Mouse (Mus musculus): ENCODE measurements around the gene A730046J19Rik. TPM values are rescaled to one million over a fixed set of nuclear protein-coding genes. Genes with fewer than 3 reads are reported as not detected.
A peak's percentile ranks its signal among the peaks of the same experiment; 100 is the strongest.

The A730046J19Rik gene
- 5.5 and 5.9 TPM in 2 replicates for polyA plus RNA-seq (2014; fragmentation: Nextera tagmentation; extraction: Ambion mirVana)

- Histone ChIP-seq H3K4me1 (ENCODE audit: control insufficient read depth, insufficient read depth, low read length) (no peaks in the 10 kb centered on the region), H3K27me3 (ENCODE audit: control insufficient read depth, insufficient read depth, low read length) (no peaks in the 10 kb centered on the region), H3K9me3 (ENCODE audit: control insufficient read depth, low read length) (no peaks in the 10 kb centered on the region), H3K4me2 (ENCODE audit: low read depth, low read length) (peak within 1 kb of the TSS; percentile 16; the same call in 1 of the 2 replicates), H3K27ac (ENCODE audit: low read depth, low read length) (no peak within 1 kb of the TSS), H3K4me3 (ENCODE audit: low read depth, low read length) (peak within 1 kb of the TSS; percentile 7; the same call in 1 of the 2 replicates), H3K9ac (replicated peaks; ENCODE audit: low read depth, low read length) (no peak within 1 kb of the TSS), H3K36me3 (ENCODE audit: control insufficient read depth, insufficient read depth, low read length) (no peaks in the 10 kb centered on the region)
- 13% methylated on average over 8 of the region's 8 CpGs for WGBS
- ATAC-seq (ENCODE audit: low read depth): no peak
Observed at GRCm38 (mm10) chrX:144153523-144153922, at the start of gene A730046J19Rik. Gene A730046J19Rik, plus strand, starts transcription at chrX:144153695.

- no peak for ATAC-seq (ENCODE audit: low read depth)
- Histone ChIP-seq H3K4me1 (ENCODE audit: control insufficient read depth, insufficient read depth, low read length) (no peaks in the 10 kb centered on the region), H3K9me3 (ENCODE audit: control insufficient read depth, low read length) (no peaks in the 10 kb centered on the region), H3K4me3 (ENCODE audit: low read depth, low read length) (no peak overlapping the region), H3K9ac (replicated peaks; ENCODE audit: low read depth, low read length) (no peak overlapping the region), H3K36me3 (ENCODE audit: control insufficient read depth, insufficient read depth, low read length) (no peaks in the 10 kb centered on the region), H3K4me2 (ENCODE audit: low read depth, low read length) (no peak overlapping the region), H3K27me3 (ENCODE audit: control insufficient read depth, insufficient read depth, low read length) (no peaks in the 10 kb centered on the region), H3K27ac (ENCODE audit: low read depth, low read length) (no peak overlapping the region)
- 66% methylated on average over 2 of the region's 2 CpGs for WGBS
Observed at GRCm38 (mm10) chrX:144104619-144105416, 48.7 kb upstream of the A730046J19Rik start.

GRCm38 (mm10) chrX:144136281-144136680 is 17.2 kb upstream of the A730046J19Rik start:
- no peaks in the 10 kb centered on the region for H3K27me3 ChIP-seq (ENCODE audit: control insufficient read depth, insufficient read depth, low read length)
- no peak overlapping the region for H3K4me3 ChIP-seq (ENCODE audit: low read depth, low read length)
- no peaks in the 10 kb centered on the region for H3K9me3 ChIP-seq (ENCODE audit: control insufficient read depth, low read length)
- no peak overlapping the region for H3K4me2 ChIP-seq (ENCODE audit: low read depth, low read length)
- no peaks in the 10 kb centered on the region for H3K36me3 ChIP-seq (ENCODE audit: control insufficient read depth, insufficient read depth, low read length)
- no peak for ATAC-seq (ENCODE audit: low read depth)
- 21% methylated on average over 1 of the region's 1 CpGs for WGBS
- H3K9ac ChIP-seq (replicated peaks; ENCODE audit: low read depth, low read length): no peak overlapping the region
- H3K4me1 ChIP-seq (ENCODE audit: control insufficient read depth, insufficient read depth, low read length): no peaks in the 10 kb centered on the region
- no peak overlapping the region for H3K27ac ChIP-seq (ENCODE audit: low read depth, low read length)

- H3K27ac ChIP-seq (ENCODE audit: low read depth, low read length): no peak overlapping the region
- WGBS: 33% methylated on average over 2 of the region's 2 CpGs
- ATAC-seq (ENCODE audit: low read depth): no peak
- H3K9me3 ChIP-seq (ENCODE audit: control insufficient read depth, low read length): no peaks in the 10 kb centered on the region
- no peaks in the 10 kb centered on the region for H3K36me3 ChIP-seq (ENCODE audit: control insufficient read depth, insufficient read depth, low read length)
- no peak overlapping the region for H3K9ac ChIP-seq (replicated peaks; ENCODE audit: low read depth, low read length)
- H3K4me2 ChIP-seq (ENCODE audit: low read depth, low read length): no peak overlapping the region
- H3K4me1 ChIP-seq (ENCODE audit: control insufficient read depth, insufficient read depth, low read length): no peaks in the 10 kb centered on the region
- no peaks in the 10 kb centered on the region for H3K27me3 ChIP-seq (ENCODE audit: control insufficient read depth, insufficient read depth, low read length)
- no peak overlapping the region for H3K4me3 ChIP-seq (ENCODE audit: low read depth, low read length)
Observed at GRCm38 (mm10) chrX:144149987-144150386, 3.5 kb upstream of the A730046J19Rik start.

DNA sequence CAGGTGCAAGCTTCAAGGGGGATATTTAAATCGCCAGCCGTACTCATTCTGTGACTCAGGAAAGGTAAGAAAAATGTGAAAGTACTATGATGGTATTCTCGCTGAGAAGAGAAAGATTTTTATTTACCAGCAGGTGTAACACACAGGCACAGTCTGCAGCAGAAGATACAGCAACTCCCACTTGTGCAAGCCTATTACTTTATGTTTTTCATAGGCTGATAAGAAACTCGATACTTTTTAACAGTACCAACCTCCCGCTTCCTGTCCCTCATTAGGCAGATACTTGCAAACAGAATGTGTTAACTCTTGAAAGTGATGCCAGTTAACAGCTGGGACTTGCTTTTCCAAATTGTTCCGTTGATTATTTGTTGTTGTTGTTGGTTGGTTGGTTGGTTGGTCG is 616 bp downstream of the A730046J19Rik start:
- Histone ChIP-seq H3K4me3 (ENCODE audit: low read depth, low read length) (no peak overlapping the region), H3K4me1 (ENCODE audit: control insufficient read depth, insufficient read depth, low read length) (no peaks in the 10 kb centered on the region), H3K27ac (ENCODE audit: low read depth, low read length) (no peak overlapping the region), H3K9ac (replicated peaks; ENCODE audit: low read depth, low read length) (no peak overlapping the region), H3K9me3 (ENCODE audit: control insufficient read depth, low read length) (no peaks in the 10 kb centered on the region), H3K36me3 (ENCODE audit: control insufficient read depth, insufficient read depth, low read length) (no peaks in the 10 kb centered on the region), H3K27me3 (ENCODE audit: control insufficient read depth, insufficient read depth, low read length) (no peaks in the 10 kb centered on the region), H3K4me2 (ENCODE audit: low read depth, low read length) (no peak overlapping the region; the same call in 1 of the 2 replicates)
- no peak for ATAC-seq (ENCODE audit: low read depth)
- WGBS: 48% methylated on average over 7 of the region's 7 CpGs

GRCm38 (mm10) chrX:144162936-144163335 is 9.4 kb downstream of the A730046J19Rik start:
- no peak overlapping the region for H3K4me3 ChIP-seq (ENCODE audit: low read depth, low read length)
- no peak overlapping the region for H3K4me2 ChIP-seq (ENCODE audit: low read depth, low read length)
- H3K4me1 ChIP-seq (ENCODE audit: control insufficient read depth, insufficient read depth, low read length): no peaks in the 10 kb centered on the region
- H3K27me3 ChIP-seq (ENCODE audit: control insufficient read depth, insufficient read depth, low read length): no peaks in the 10 kb centered on the region
- no peaks in the 10 kb centered on the region for H3K36me3 ChIP-seq (ENCODE audit: control insufficient read depth, insufficient read depth, low read length)
- no peaks in the 10 kb centered on the region for H3K9me3 ChIP-seq (ENCODE audit: control insufficient read depth, low read length)
- no peak for ATAC-seq (ENCODE audit: low read depth)
- 41% methylated on average over 5 of the region's 5 CpGs for WGBS
- H3K9ac ChIP-seq (replicated peaks; ENCODE audit: low read depth, low read length): no peak overlapping the region
- H3K27ac ChIP-seq (ENCODE audit: low read depth, low read length): no peak overlapping the region

Other genes with a start within 250 kb of the A730046J19Rik start
- gene Dcx, start 220.4 kb upstream of the A730046J19Rik start, polyA plus RNA-seq (2014; fragmentation: Nextera tagmentation; extraction: Ambion mirVana): 348 and 397 TPM in 2 replicates
- gene Alg13, start 164.1 kb downstream of the A730046J19Rik start, polyA plus RNA-seq (2014; fragmentation: Nextera tagmentation; extraction: Ambion mirVana): 11.0 and 17.5 TPM in 2 replicates